ENCODE assay signal across 8 mouse cellular contexts in the genomic region with DNA sequence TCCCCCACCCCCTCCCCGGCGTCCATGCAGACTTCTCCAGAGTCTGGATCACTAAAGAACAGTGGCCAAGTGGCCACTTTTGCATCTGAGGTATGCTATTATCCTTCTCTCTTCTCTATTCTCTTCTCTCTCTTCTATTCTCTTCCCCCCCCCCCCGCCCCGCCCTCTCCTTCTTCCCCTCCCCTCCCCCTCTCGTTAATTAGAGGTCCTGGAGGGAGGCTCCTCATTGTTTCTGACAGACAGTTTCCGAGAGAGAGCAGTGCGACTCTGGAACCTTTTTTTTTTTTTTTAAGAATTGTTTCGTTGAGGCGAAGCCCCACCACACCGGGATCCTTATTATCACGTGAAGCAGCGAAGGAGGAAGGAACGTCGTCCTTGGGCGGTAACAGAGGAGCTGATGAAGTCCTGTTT.
DNase-seq lines count a peak whose midpoint lies in the region; ATAC-seq and TF ChIP-seq lines count a peak whose summit lies in the region.

No protein-coding gene starts in this region.

- no peaks in the 10 kb centered on the region for H3K27me3 ChIP-seq in hindbrain, embryonic 15.5 days
- no peaks in the 10 kb centered on the region for H3K27me3 ChIP-seq in midbrain, embryonic 14.5 days (ENCODE audit: control insufficient read depth, insufficient read depth, low read length)

- no peak for DNase-seq in lung, adult 2 months
- no peak for DNase-seq in lung, postnatal 10 days
- DNase-seq in embryo, embryonic 9.5 days (ENCODE audit: extremely low spot score), result peak; percentile 67
- DNase-seq in midbrain, embryonic 14.5 days, result peak; percentile 81
- DNase-seq in spleen, postnatal 36 days (ENCODE audit: low spot score in 2 of 2), result no peak
- DNase-seq in cerebellum, adult 11 months, result no peak
- DNase-seq in left cerebral cortex, adult 9 months (ENCODE audit: low spot score in 2 of 2), result no peak

- peak overlapping the region; percentile 82 for H3K4me2 ChIP-seq in hindbrain, embryonic 15.5 days
- peak overlapping the region; percentile 75 for H3K4me2 ChIP-seq in midbrain, embryonic 14.5 days (ENCODE audit: low read length)

- peak overlapping the region; percentile 48 for H3K4me3 ChIP-seq in lung, adult 2 months (replicated peaks; ENCODE audit: extremely low read depth, low read depth, low read length)
- H3K4me3 ChIP-seq in hindbrain, embryonic 15.5 days, result peak overlapping the region; percentile 42
- H3K4me3 ChIP-seq in midbrain, embryonic 14.5 days (replicated peaks; ENCODE audit: low read depth, low read length), result peak overlapping the region; percentile 40

- no peak for TF ChIP-seq CTCF in lung, adult 2 months (IDR thresholded peaks at IDR 0.05; ENCODE audit: insufficient read depth, low read length)

- WGBS in lung, adult 2 months, result 3% methylated on average over 13 of the region's 15 CpGs
- WGBS in hindbrain, embryonic 15.5 days, result 1% methylated on average over 14 of the region's 15 CpGs
- under 1% methylated on average over 13 of the region's 15 CpGs for WGBS in midbrain, embryonic 14.5 days

- H3K4me1 ChIP-seq in lung, adult 2 months (ENCODE audit: control insufficient read depth, insufficient read depth, low read length), result no peaks in the 10 kb centered on the region; the same call in 1 of the 2 replicates
- peaks cover 21% of the 10 kb centered on the region for H3K4me1 ChIP-seq in hindbrain, embryonic 15.5 days (replicated peaks)
- peaks cover 9% of the 10 kb centered on the region; the same call in 1 of the 2 replicates for H3K4me1 ChIP-seq in midbrain, embryonic 14.5 days (ENCODE audit: control insufficient read depth, insufficient read depth, low read length)

- H3K36me3 ChIP-seq in hindbrain, embryonic 15.5 days, result no peaks in the 10 kb centered on the region
- no peaks in the 10 kb centered on the region for H3K36me3 ChIP-seq in midbrain, embryonic 14.5 days (ENCODE audit: control insufficient read depth, insufficient read depth, low read length)

- H3K27ac ChIP-seq in hindbrain, embryonic 15.5 days (replicated peaks), result peak overlapping the region; percentile 84
- H3K27ac ChIP-seq in midbrain, embryonic 14.5 days (replicated peaks; ENCODE audit: low read depth, low read length), result peak overlapping the region; percentile 91

- peak overlapping the region; percentile 45 for H3K9ac ChIP-seq in hindbrain, embryonic 15.5 days
- peak overlapping the region; percentile 32 for H3K9ac ChIP-seq in midbrain, embryonic 14.5 days (replicated peaks; ENCODE audit: low read length)

- TF ChIP-seq POLR2A in lung, adult 2 months (IDR thresholded peaks at IDR 0.05; ENCODE audit: borderline replicate concordance, extremely low read depth, low read depth, low read length), result no peak

- peak; percentile 81 for ATAC-seq in hindbrain, embryonic 15.5 days (ENCODE audit: low FRiP score, low read depth)
- ATAC-seq in midbrain, embryonic 14.5 days (ENCODE audit: low FRiP score, low TSS enrichment), result peak; percentile 66

- no peaks in the 10 kb centered on the region for H3K9me3 ChIP-seq in hindbrain, embryonic 15.5 days
- H3K9me3 ChIP-seq in midbrain, embryonic 14.5 days (ENCODE audit: control insufficient read depth, low read length), result no peaks in the 10 kb centered on the region

Comparison
In these comparisons a context has a peak if more than half of its experiments do, and no peak if none do; other contexts are left out.
1. DNase-seq: peak in embryo, embryonic 9.5 days (single experiment) and midbrain, embryonic 14.5 days (single experiment); none in lung, adult 2 months (single experiment), lung, postnatal 10 days (single experiment), spleen, postnatal 36 days (0 of 2), cerebellum, adult 11 months (single experiment) and left cerebral cortex, adult 9 months (0 of 2).
2. Peak in every context shown above with its lines, with median percentiles within 50 percentile points of each other: H3K4me3 ChIP-seq.